Mouse (Mus musculus) limb, embryonic 15.5 days (tissue): ENCODE results near the gene Dnajc11. TPM values are rescaled to one million over a fixed set of nuclear protein-coding genes. Genes with fewer than 3 reads are reported as not detected.

Source experiments
- polyA plus RNA-seq: library from polyadenylated mRNA; unstranded; fragments of >200 nt; fragmentation: Nextera tagmentation; extraction: Ambion mirVana; gene quantifications from 2 replicates; pipeline ENCODE4 v1.2.1, GENCODE M21; 2015

The Dnajc11 gene
- polyA plus RNA-seq, 1 experiment from 2014 or later: 58.3 TPM

Other genes with a start within 250 kb of the Dnajc11 start
- gene Camta1, start 71.8 kb upstream of the Dnajc11 start, polyA plus RNA-seq: 65.7 and 66.4 TPM in 2 replicates
- 45.6 and 50.9 TPM in 2 replicates for gene Thap3, start 55.3 kb downstream of the Dnajc11 start, polyA plus RNA-seq
- 28.4 and 34.2 TPM in 2 replicates for gene Phf13, start 62.6 kb downstream of the Dnajc11 start, polyA plus RNA-seq
- gene Klhl21, start 75.1 kb downstream of the Dnajc11 start, polyA plus RNA-seq: 16.2 and 19.7 TPM in 2 replicates
- gene Zbtb48, start 94.0 kb downstream of the Dnajc11 start, polyA plus RNA-seq: 17.2 and 19.5 TPM in 2 replicates
- gene Tas1r1, start 104.9 kb downstream of the Dnajc11 start, polyA plus RNA-seq: 0.81 and 1.7 TPM in 2 replicates
- gene Nol9, start 105.6 kb downstream of the Dnajc11 start, polyA plus RNA-seq: 27.0 and 30.3 TPM in 2 replicates
- gene Plekhg5, start 138.8 kb downstream of the Dnajc11 start, polyA plus RNA-seq: 17.1 and 18.5 TPM in 2 replicates
- 1.1 and 1.2 TPM in 2 replicates for gene Tnfrsf25, start 182.2 kb downstream of the Dnajc11 start, polyA plus RNA-seq
- gene Espn, start 218.7 kb downstream of the Dnajc11 start, polyA plus RNA-seq: 1.9 and 2.2 TPM in 2 replicates
- gene Hes2, start 225.2 kb downstream of the Dnajc11 start, polyA plus RNA-seq: 0.12 and 0.14 TPM in 2 replicates
- 52.6 and 57.3 TPM in 2 replicates for gene Acot7, start 244.4 kb downstream of the Dnajc11 start, polyA plus RNA-seq